ENCODE assay signal across 8 mouse cellular contexts in the genomic region with DNA sequence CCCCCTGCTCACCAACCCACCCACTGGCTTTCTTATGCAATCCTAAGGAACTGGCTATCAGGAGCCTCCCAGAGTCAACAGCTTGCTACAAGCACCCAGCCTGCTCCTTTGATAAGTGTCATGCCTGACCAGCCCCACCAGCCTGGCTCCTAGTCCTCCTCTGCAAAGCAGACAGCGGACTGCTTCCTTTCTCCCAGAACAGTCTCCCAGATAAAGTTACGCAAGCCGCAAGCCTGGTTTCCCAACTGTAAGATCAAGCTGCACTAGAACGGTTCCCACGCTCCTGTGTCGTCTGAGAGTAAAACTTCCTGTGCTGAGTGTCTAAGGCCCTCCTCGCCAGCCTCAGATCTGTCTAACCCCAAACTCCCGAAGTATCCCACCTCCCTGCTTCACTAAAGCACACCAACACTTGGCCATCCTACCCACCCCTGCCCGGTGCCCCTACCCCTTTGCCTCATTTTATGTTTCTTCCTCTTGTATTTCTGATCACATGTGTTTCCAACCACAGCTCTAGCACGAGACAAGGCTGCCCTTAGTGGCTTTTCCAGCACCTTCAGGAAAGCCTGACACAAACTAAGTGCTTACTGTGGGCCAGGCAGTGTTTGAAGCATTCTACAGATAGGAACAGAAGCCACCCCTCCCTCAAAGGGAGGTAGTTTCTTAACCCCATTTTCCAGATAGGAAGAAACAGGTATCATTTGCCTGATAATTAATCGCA. TPM values are rescaled to one million over a fixed set of nuclear protein-coding genes. Genes with fewer than 3 reads are reported as not detected.
DNase-seq lines count a peak whose midpoint lies in the region; ATAC-seq and TF ChIP-seq lines count a peak whose summit lies in the region.

No protein-coding gene starts in this region.

- TF ChIP-seq CTCF in layer of hippocampus, adult 2 months (conservative IDR thresholded peaks at IDR 0.05): no peak

- ATAC-seq in granulocyte monocyte progenitor cell, adult 5-6 weeks (replicated peaks; ENCODE audit: poor library complexity, severe bottlenecking): peak; percentile 71

- peak overlapping the region; percentile 69 for H3K27ac ChIP-seq in layer of hippocampus, adult 2 months

- peak; percentile 25 for DNase-seq in gastrocnemius, postnatal 14 days
- no peak for DNase-seq in gastrocnemius, postnatal 25 days
- DNase-seq in MEL-GATA-1-ER (ENCODE audit: extremely low read depth, low read depth): peak; percentile 82
- DNase-seq in layer of hippocampus, adult 2 months (ENCODE audit: low spot score in 2 of 2): peak; percentile 54 to 67
- DNase-seq in lung, postnatal 4 days: peak; percentile 57 to 77
- no peak for DNase-seq in cerebellum, adult 18-20 months
- no peak for DNase-seq in cerebellum, postnatal 14 days

- intact Hi-C loops in gastrocnemius, postnatal 14 days (cut with DNase I; ENCODE audit: low total_unique reads): no loop called here

- H3K4me3 ChIP-seq in layer of hippocampus, adult 2 months: no peak overlapping the region

RNA-seq across cellular contexts. Expression of gene Vps13d, which starts 5.3 kb away (rescaled TPM):
- 10 to 100 TPM; 22.7 to 25.9 TPM for total RNA-seq in gastrocnemius, postnatal 14 days (2021)
- total RNA-seq in gastrocnemius, postnatal 25 days (2021): 10 to 100 TPM; 26.7 to 32.8 TPM
- 21.4 and 26.1 TPM in 2 replicates for total RNA-seq in granulocyte monocyte progenitor cell, adult 5-6 weeks (2014; fragmentation: Nextera tagmentation)
- total RNA-seq in granulocyte monocyte progenitor cell, adult 5-6 weeks (2017): 37.3 and 41.3 TPM in 2 replicates
- 10 to 100 TPM; 69.1 to 75.6 TPM for total RNA-seq in layer of hippocampus, adult 2 months (2021)

RNA-seq across cellular contexts. Expression of gene Tnfrsf1b, which starts 46.5 kb away (rescaled TPM):
- 1 to 10 TPM; 2.9 to 4.0 TPM for total RNA-seq in gastrocnemius, postnatal 14 days (2021)
- total RNA-seq in gastrocnemius, postnatal 25 days (2021): 1 to 10 TPM; 2.2 to 3.7 TPM
- total RNA-seq in granulocyte monocyte progenitor cell, adult 5-6 weeks (2014; fragmentation: Nextera tagmentation): 41.1 and 42.9 TPM in 2 replicates
- 33.8 and 37.0 TPM in 2 replicates for total RNA-seq in granulocyte monocyte progenitor cell, adult 5-6 weeks (2017)
- 1 to 10 TPM; 2.7 TPM for total RNA-seq in layer of hippocampus, adult 2 months (2021)

Comparison
In these comparisons a context has a peak if more than half of its experiments do, and no peak if none do; other contexts are left out.
1. DNase-seq: peak in gastrocnemius, postnatal 14 days (single experiment), MEL-GATA-1-ER (single experiment), layer of hippocampus, adult 2 months (2 of 2) and lung, postnatal 4 days (2 of 2); none in gastrocnemius, postnatal 25 days (single experiment), cerebellum, adult 18-20 months (0 of 2) and cerebellum, postnatal 14 days (0 of 2).
2. RNA of gene Tnfrsf1b, which starts 46.5 kb away (total RNA-seq): 33.8 to 42.9 TPM in granulocyte monocyte progenitor cell, adult 5-6 weeks; 2.9 to 4.0 TPM in gastrocnemius, postnatal 14 days, 2.2 to 3.7 TPM in gastrocnemius, postnatal 25 days and 2.7 TPM in layer of hippocampus, adult 2 months; every median in the first group is over 4 times any median in the second.